Mouse (Mus musculus) liver, embryonic 14.5 days (tissue): ENCODE measurements around the gene Adgrl2.

ENCODE experiments used
- CTCF ChIP-seq: IDR thresholded peaks from 2 replicates; pipeline ENCODE4 v1.5.1; 2016; ENCODE audit warnings: antibody characterized with exemption, low read depth, control low read depth
- EP300 ChIP-seq: IDR thresholded peaks from 2 replicates; pipeline ENCODE4 v1.6.1; 2016; ENCODE audit warnings: antibody characterized with exemption, low read depth

DNA sequence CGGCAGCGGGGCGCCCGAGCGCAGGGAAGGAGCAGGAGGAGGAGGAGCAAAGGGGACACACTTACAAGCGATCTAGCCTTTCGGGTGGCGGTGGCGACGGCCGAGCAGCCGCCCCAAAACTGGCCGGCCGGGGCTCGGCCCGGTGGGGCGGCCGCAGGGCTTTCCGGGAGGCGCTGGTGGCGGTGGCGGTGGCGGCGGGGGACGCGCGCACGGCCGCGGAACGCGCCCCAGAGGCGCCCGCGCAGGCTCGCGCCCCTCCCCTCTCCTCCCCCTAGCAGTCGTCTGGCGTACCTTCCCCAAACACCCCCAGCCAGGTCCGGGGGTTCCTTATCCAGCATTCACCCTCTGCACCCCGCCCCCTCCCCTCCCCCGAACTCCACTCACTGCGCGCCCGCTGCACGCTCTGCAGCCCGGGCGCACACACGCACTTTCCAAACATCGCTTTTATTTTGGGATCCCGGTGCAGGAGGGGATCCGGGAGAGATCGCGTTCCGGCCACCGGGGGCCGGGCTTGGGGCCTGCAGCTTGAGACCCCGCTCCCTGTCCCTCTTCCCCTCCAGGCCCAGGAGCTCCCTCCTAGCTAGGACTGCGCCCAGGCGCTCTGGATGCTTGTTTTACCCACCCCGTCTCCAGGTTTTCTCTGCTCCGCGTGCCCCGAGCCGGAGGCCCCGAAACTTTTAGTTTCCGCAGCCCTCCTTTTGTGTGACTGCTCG, 381 bp downstream of the Adgrl2 start:
- TF ChIP-seq CTCF, result no peak
- TF ChIP-seq EP300, result no peak
